9 mouse cellular contexts compared by ENCODE assay signal in the genomic region with DNA sequence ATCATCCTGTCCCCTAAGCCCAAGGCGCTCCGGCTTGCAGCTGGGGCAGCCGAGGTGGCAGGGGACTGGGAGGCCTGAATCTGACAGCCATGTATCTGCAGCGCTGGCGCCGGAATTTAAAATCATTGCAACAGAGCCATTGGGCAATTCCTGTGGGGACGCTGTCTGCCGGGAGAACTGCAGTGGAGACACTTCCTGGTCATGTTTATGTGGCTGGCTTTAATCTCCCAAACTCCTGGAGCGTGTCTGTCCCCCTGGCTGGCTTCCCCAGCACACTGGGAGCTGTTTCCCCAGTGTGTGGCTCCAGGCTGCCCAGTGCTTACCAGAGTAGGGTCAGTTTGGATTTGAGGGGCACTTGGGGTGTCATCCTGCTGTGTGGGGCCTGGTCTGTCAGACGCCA.
DNase-seq lines count a peak whose midpoint lies in the region; ATAC-seq lines count a peak whose summit lies in the region.
"Had no signal": no experiment of that assay in that cellular context is flagged by ENCODE, and none has a peak within 500 bp of the region (broad histone marks: within the 10 kb centered on the region; RNA-seq: fewer than 3 reads in every experiment).

No protein-coding gene starts in this region.

- H3K4me3 ChIP-seq in heart, embryonic 11.5 days (ENCODE audit: low read depth, low read length): no peak overlapping the region
- H3K4me3 ChIP-seq in kidney, embryonic 14.5 days (ENCODE audit: low read length): no peak overlapping the region
- H3K4me3 ChIP-seq in forebrain, embryonic 11.5 days (ENCODE audit: low read depth, low read length): no peak overlapping the region
- H3K4me3 ChIP-seq in hindbrain, embryonic 11.5 days (ENCODE audit: low read depth, low read length): no peak overlapping the region
- H3K4me3 ChIP-seq: midbrain, embryonic 12.5 days had no signal

- H3K27ac ChIP-seq in heart, embryonic 11.5 days (ENCODE audit: low read depth, low read length): no peak overlapping the region
- 0 out of 2 replicates have a peak overlapping the region, but pooled peaks have one; percentile 6 for H3K27ac ChIP-seq in kidney, embryonic 14.5 days (ENCODE audit: low read depth, low read length)
- H3K27ac ChIP-seq in forebrain, embryonic 11.5 days (ENCODE audit: low read depth, low read length): no peak overlapping the region
- H3K27ac ChIP-seq in hindbrain, embryonic 11.5 days (ENCODE audit: low read depth, low read length): no peak overlapping the region
- H3K27ac ChIP-seq: midbrain, embryonic 12.5 days had no signal

- no peak overlapping the region for H3K9ac ChIP-seq in heart, embryonic 11.5 days (ENCODE audit: low read depth, low read length)
- H3K9ac ChIP-seq in kidney, embryonic 14.5 days (ENCODE audit: low read depth, low read length): peak overlapping the region; percentile 18; the same call in 1 of the 2 replicates
- H3K9ac ChIP-seq in forebrain, embryonic 11.5 days (ENCODE audit: low read length): no peak overlapping the region
- H3K9ac ChIP-seq in hindbrain, embryonic 11.5 days (ENCODE audit: low read depth, low read length): no peak overlapping the region
- H3K9ac ChIP-seq: midbrain, embryonic 12.5 days had no signal

- H3K36me3 ChIP-seq in heart, embryonic 11.5 days (ENCODE audit: control insufficient read depth, insufficient read depth, low read length): no peaks in the 10 kb centered on the region
- no peaks in the 10 kb centered on the region for H3K36me3 ChIP-seq in kidney, embryonic 14.5 days (ENCODE audit: control insufficient read depth, insufficient read depth, low read length)
- no peaks in the 10 kb centered on the region for H3K36me3 ChIP-seq in forebrain, embryonic 11.5 days (ENCODE audit: control insufficient read depth, insufficient read depth, low read length)
- no peaks in the 10 kb centered on the region for H3K36me3 ChIP-seq in hindbrain, embryonic 11.5 days (ENCODE audit: control insufficient read depth, insufficient read depth, low read length)
- H3K36me3 ChIP-seq: midbrain, embryonic 12.5 days had no signal

- DNase-seq in heart, adult 11 months: peak; percentile 98
- DNase-seq in gonadal fat pad, adult 2 months (ENCODE audit: low read depth): peak; percentile 89
- DNase-seq in lung, postnatal 25 days (ENCODE audit: low spot score): peak; percentile 82
- no peak for DNase-seq in forebrain, embryonic 11.5 days (ENCODE audit: low spot score)
- no peak for DNase-seq in frontal cortex, postnatal 14 days (ENCODE audit: low spot score in 2 of 2)
- DNase-seq in hindbrain, embryonic 11.5 days (ENCODE audit: low spot score): no peak

- no peak for ATAC-seq in heart, embryonic 11.5 days (replicated peaks; ENCODE audit: insufficient number of reproducible peaks, low FRiP score, low TSS enrichment)
- ATAC-seq in kidney, embryonic 14.5 days (ENCODE audit: low FRiP score, low TSS enrichment): peak; percentile 67
- no peak for ATAC-seq in forebrain, embryonic 11.5 days (replicated peaks; ENCODE audit: low FRiP score)
- ATAC-seq in hindbrain, embryonic 11.5 days (ENCODE audit: low FRiP score): no peak

- H3K4me2 ChIP-seq in heart, embryonic 11.5 days: no peak overlapping the region
- no peak overlapping the region for H3K4me2 ChIP-seq in kidney, embryonic 14.5 days (replicated peaks; ENCODE audit: low read depth, low read length)
- H3K4me2 ChIP-seq in forebrain, embryonic 11.5 days (ENCODE audit: low read depth, low read length, severe bottlenecking): no peak overlapping the region
- no peak overlapping the region for H3K4me2 ChIP-seq in hindbrain, embryonic 11.5 days (replicated peaks; ENCODE audit: low read depth, low read length)
- H3K4me2 ChIP-seq: midbrain, embryonic 12.5 days had no signal

- H3K27me3 ChIP-seq in heart, embryonic 11.5 days (ENCODE audit: control insufficient read depth, insufficient read depth, low read length): 0 out of 2 replicates have a peak, but pooled peaks cover 2% of the 10 kb centered on the region
- H3K27me3 ChIP-seq in kidney, embryonic 14.5 days (ENCODE audit: control insufficient read depth, insufficient read depth, low read length): no peaks in the 10 kb centered on the region
- H3K27me3 ChIP-seq in forebrain, embryonic 11.5 days (ENCODE audit: control insufficient read depth, insufficient read depth, low read length): no peaks in the 10 kb centered on the region
- no peaks in the 10 kb centered on the region for H3K27me3 ChIP-seq in hindbrain, embryonic 11.5 days (ENCODE audit: control insufficient read depth, insufficient read depth, low read length)

- WGBS in heart, embryonic 11.5 days (ENCODE audit: insufficient replicate concordance): 43% methylated on average over 10 of the region's 10 CpGs
- WGBS in kidney, embryonic 14.5 days: 22% methylated on average over 10 of the region's 10 CpGs
- 68% methylated on average over 10 of the region's 10 CpGs for WGBS in forebrain, embryonic 11.5 days
- WGBS in hindbrain, embryonic 11.5 days: 58% methylated on average over 10 of the region's 10 CpGs

- no peaks in the 10 kb centered on the region for H3K9me3 ChIP-seq in heart, embryonic 11.5 days (replicated peaks; ENCODE audit: control insufficient read depth, low read length)
- no peaks in the 10 kb centered on the region for H3K9me3 ChIP-seq in kidney, embryonic 14.5 days (ENCODE audit: control insufficient read depth, low read length)
- H3K9me3 ChIP-seq in forebrain, embryonic 11.5 days (ENCODE audit: control insufficient read depth, low read length): no peaks in the 10 kb centered on the region
- no peaks in the 10 kb centered on the region for H3K9me3 ChIP-seq in hindbrain, embryonic 11.5 days (ENCODE audit: control insufficient read depth, low read length)
- H3K9me3 ChIP-seq: midbrain, embryonic 12.5 days had no signal

- H3K4me1 ChIP-seq in heart, embryonic 11.5 days (ENCODE audit: control insufficient read depth, insufficient read depth, low read length): peaks cover 9% of the 10 kb centered on the region
- H3K4me1 ChIP-seq in kidney, embryonic 14.5 days (ENCODE audit: control insufficient read depth, insufficient read depth, low read length): peaks cover 9% of the 10 kb centered on the region
- no peaks in the 10 kb centered on the region for H3K4me1 ChIP-seq in forebrain, embryonic 11.5 days (replicated peaks; ENCODE audit: control insufficient read depth, insufficient read depth, low read length)
- H3K4me1 ChIP-seq in hindbrain, embryonic 11.5 days (replicated peaks; ENCODE audit: control insufficient read depth, insufficient read depth, low read length): no peaks in the 10 kb centered on the region
- H3K4me1 ChIP-seq: midbrain, embryonic 12.5 days had no signal

Comparison
In these comparisons a context has a peak if more than half of its experiments do, and no peak if none do; other contexts are left out.
1. DNase-seq: peak in heart, adult 11 months (single experiment), gonadal fat pad, adult 2 months (single experiment) and lung, postnatal 25 days (single experiment); none in forebrain, embryonic 11.5 days (single experiment), frontal cortex, postnatal 14 days (0 of 2) and hindbrain, embryonic 11.5 days (single experiment).